Mouse (Mus musculus) erythroblast, embryonic 14.5 days (primary cell): ENCODE results near the gene Rptor.

ENCODE experiments used
- GATA1 ChIP-seq: IDR thresholded peaks from 2 replicates; pipeline ENCODE4 v1.6.1; 2012; ENCODE audit warnings: low read length, inconsistent platforms, mixed read lengths
- TAL1 ChIP-seq: IDR thresholded peaks from 3 replicates; pipeline ENCODE4 v1.6.1; 2012; ENCODE audit warnings: low read length, inconsistent platforms, mixed read lengths

DNA sequence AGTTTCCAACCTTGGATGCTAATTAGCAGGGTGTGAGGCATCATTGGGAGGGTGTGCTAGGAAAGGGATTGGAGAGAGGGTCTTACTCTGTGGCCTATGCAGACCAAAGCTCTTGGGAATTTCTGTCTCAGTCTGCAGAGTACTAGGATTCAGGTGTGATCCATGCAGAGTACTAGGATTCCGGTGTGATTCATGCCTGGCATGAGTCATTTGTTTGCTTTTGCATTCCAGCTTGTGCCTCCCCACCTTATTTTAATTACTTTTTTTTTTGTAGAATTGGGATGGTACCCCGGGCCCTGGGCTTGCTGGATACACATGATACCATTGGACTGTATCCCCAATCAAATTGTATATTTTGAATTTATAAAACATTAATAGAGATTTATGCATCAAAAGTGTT lies 93.7 kb downstream of the Rptor start:
- no peak for TF ChIP-seq GATA1
- TF ChIP-seq TAL1: no peak
